Mouse (Mus musculus) C2C12 (cell line): Measurements from ENCODE around the gene Tnni2. TPM values are rescaled to one million over a fixed set of nuclear protein-coding genes. Genes with fewer than 3 reads are reported as not detected.

Experiments
- H3K27me3 ChIP-seq: one replicate; pipeline ENCODE4 v1.6.1; 2011; ENCODE audit not compliant: control insufficient read depth, insufficient read depth, insufficient read length
- H3K36me3 ChIP-seq: one replicate; pipeline ENCODE4 v1.6.1; 2011; ENCODE audit not compliant: control insufficient read depth, insufficient read depth
- H3K4me3 ChIP-seq: one replicate; pipeline ENCODE4 v1.5.1; 2011; ENCODE audit warnings: mild to moderate bottlenecking, control low read depth; ENCODE audit not compliant: poor library complexity, insufficient read depth, severe bottlenecking
- H3K79me2 ChIP-seq: one replicate; pipeline ENCODE4 v1.6.1; 2011; ENCODE audit not compliant: control insufficient read depth, insufficient read depth
- H3K79me3 ChIP-seq: one replicate; pipeline ENCODE4 v1.6.1; 2011; ENCODE audit warnings: low read depth, control low read depth
- H3ac ChIP-seq: one replicate; pipeline ENCODE3; 2011; ENCODE audit warnings: low read depth; ENCODE audit not compliant: control insufficient read depth, insufficient read length
- CEBPB ChIP-seq: IDR thresholded peaks from one replicate; pipeline ENCODE4 v1.6.1; 2011; ENCODE audit warnings: low read depth, mild to moderate bottlenecking, control low read depth, moderate library complexity
- CTCF ChIP-seq: IDR thresholded peaks from one replicate; pipeline ENCODE4 v1.5.1; 2011; ENCODE audit not compliant: control insufficient read depth, insufficient read depth, insufficient read length
- FOSL1 ChIP-seq: IDR thresholded peaks from one replicate; pipeline ENCODE4 v1.8.0; 2011; ENCODE audit warnings: mild to moderate bottlenecking, low read length; ENCODE audit not compliant: poor library complexity, insufficient read depth, severe bottlenecking
- MAX ChIP-seq: IDR thresholded peaks from one replicate; pipeline ENCODE4 v1.6.1; 2011; ENCODE audit warnings: mild to moderate bottlenecking, control low read depth
- MYOD1 ChIP-seq: IDR thresholded peaks from one replicate; pipeline ENCODE4 v1.6.1; 2011; ENCODE audit warnings: low read depth; ENCODE audit not compliant: control insufficient read depth, insufficient read length
- MYOG ChIP-seq: IDR thresholded peaks from one replicate; pipeline ENCODE4 v1.6.1; 2011; ENCODE audit not compliant: control insufficient read depth, insufficient read length; ENCODE audit errors: extremely low read depth
- USF1 ChIP-seq: IDR thresholded peaks from one replicate; pipeline ENCODE4 v1.6.1; 2011; ENCODE audit warnings: low read depth, mild to moderate bottlenecking, control low read depth, moderate library complexity
- polyA plus RNA-seq: library from polyadenylated mRNA; unstranded; fragments of >200 nt; fragmentation: generic; extraction: Trizol; gene quantifications from one replicate; pipeline ENCODE4 v1.2.1, GENCODE M21; 2012; ENCODE audit warnings: missing spikeins

Tnni2 gene
- polyA plus RNA-seq, 1 experiment: 7.5 TPM

GRCm38 (mm10) chr7:142440657-142441114 is 922 bp upstream of the Tnni2 start:
- Histone ChIP-seq H3K79me3 (no peaks in the 10 kb centered on the region), H3K27me3 (no peaks in the 10 kb centered on the region), H3K79me2 (no peaks in the 10 kb centered on the region), H3K36me3 (no peaks in the 10 kb centered on the region), H3K4me3 (no peak overlapping the region), H3ac (no peak overlapping the region)
- TF ChIP-seq MAX (no peak), CTCF (peak; percentile 69)

GRCm38 (mm10) chr7:142442081-142442907 is 686 bp downstream of the Tnni2 start:
- H3K79me2 ChIP-seq: no peaks in the 10 kb centered on the region

DNA sequence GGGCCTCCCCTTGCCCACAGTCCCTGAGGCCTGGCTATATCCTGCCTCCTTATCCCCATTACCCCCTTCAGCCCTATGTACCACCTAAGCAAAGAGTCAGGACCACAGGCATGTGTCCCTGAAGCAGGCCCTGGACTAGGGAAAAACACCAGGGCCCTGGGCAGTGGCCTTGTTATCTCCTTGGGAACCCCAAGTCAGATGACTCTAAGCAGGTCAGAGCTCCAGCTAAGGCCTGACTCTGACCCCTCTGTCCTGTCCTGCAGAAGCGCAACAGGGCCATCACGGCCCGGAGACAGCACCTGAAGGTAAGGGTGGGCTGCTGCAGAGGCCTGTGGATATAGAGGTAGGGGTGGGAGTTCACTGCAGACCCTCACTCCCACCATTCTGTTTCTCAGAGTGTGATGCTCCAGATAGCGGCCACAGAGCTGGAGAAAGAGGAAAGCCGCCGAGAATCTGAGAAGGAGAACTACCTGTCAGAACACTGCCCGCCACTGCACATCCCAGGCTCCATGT is 1.4 kb downstream of the Tnni2 start:
- H3K79me2 ChIP-seq: no peaks in the 10 kb centered on the region
- H3K27me3 ChIP-seq: no peaks in the 10 kb centered on the region
- no peaks in the 10 kb centered on the region for H3K79me3 ChIP-seq
- no peak overlapping the region for H3ac ChIP-seq
- TF ChIP-seq FOSL1 (no peak), MYOD1 (no peak), CTCF (no peak), CEBPB (no peak), MYOG (no peak), MAX (no peak), USF1 (no peak)
- H3K4me3 ChIP-seq: no peak overlapping the region
- H3K36me3 ChIP-seq: no peaks in the 10 kb centered on the region

More at GRCm38 (mm10) chr7:142442081-142442907, 686 bp downstream of the Tnni2 start:
- Histone ChIP-seq H3K79me3 (no peaks in the 10 kb centered on the region), H3K36me3 (no peaks in the 10 kb centered on the region), H3K4me3 (no peak overlapping the region), H3K27me3 (no peaks in the 10 kb centered on the region), H3ac (no peak overlapping the region)
- TF ChIP-seq CEBPB (no peak), MYOD1 (peak; percentile 31), CTCF (no peak)

GRCm38 (mm10) chr7:142443474-142443873 is 1.9 kb downstream of the Tnni2 start:
- TF ChIP-seq CEBPB: no peak
- no peak for TF ChIP-seq USF1
- no peak for TF ChIP-seq CTCF
- TF ChIP-seq FOSL1: no peak
- TF ChIP-seq MYOG: no peak
- TF ChIP-seq MYOD1: no peak
- TF ChIP-seq MAX: no peak
- H3K79me2 ChIP-seq: no peaks in the 10 kb centered on the region
- H3K36me3 ChIP-seq: no peaks in the 10 kb centered on the region
- no peak overlapping the region for H3ac ChIP-seq
- no peak overlapping the region for H3K4me3 ChIP-seq
- H3K79me3 ChIP-seq: no peaks in the 10 kb centered on the region
- H3K27me3 ChIP-seq: no peaks in the 10 kb centered on the region

GRCm38 (mm10) chr7:142444171-142444570 is 2.6 kb downstream of the Tnni2 start:
- no peak overlapping the region for H3K4me3 ChIP-seq
- H3ac ChIP-seq: no peak overlapping the region
- no peaks in the 10 kb centered on the region for H3K79me3 ChIP-seq
- no peaks in the 10 kb centered on the region for H3K36me3 ChIP-seq
- H3K79me2 ChIP-seq: no peaks in the 10 kb centered on the region
- TF ChIP-seq CEBPB: no peak
- no peak for TF ChIP-seq USF1
- TF ChIP-seq CTCF: no peak
- TF ChIP-seq MYOG: no peak
- no peak for TF ChIP-seq MAX
- TF ChIP-seq FOSL1: no peak
- TF ChIP-seq MYOD1: no peak
- H3K27me3 ChIP-seq: no peaks in the 10 kb centered on the region

DNA sequence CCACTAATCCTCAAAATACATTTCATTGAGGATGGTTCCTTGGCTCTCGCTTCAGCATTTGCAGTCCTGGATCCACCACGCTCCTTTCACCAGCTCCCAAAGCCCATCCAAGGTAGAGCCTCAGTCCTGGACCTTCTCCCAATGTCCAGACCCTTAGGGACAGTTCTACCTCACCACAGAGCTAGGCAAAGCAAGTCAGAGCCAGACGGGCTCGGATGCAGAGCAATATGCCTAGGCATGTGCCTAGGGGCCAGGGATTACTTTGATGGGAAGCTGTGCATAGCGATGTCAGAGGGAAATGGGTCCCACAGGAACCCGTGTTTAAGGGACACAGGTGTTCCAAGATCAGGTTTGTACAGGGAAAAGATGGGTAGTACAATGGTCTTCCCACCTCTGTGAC is 3.7 kb downstream of the Tnni2 start:
- no peaks in the 10 kb centered on the region for H3K79me2 ChIP-seq
- H3K4me3 ChIP-seq: no peak overlapping the region
- H3ac ChIP-seq: no peak overlapping the region
- no peaks in the 10 kb centered on the region for H3K79me3 ChIP-seq
- no peak for TF ChIP-seq MAX
- no peak for TF ChIP-seq USF1
- no peak for TF ChIP-seq FOSL1
- TF ChIP-seq CEBPB: no peak
- no peak for TF ChIP-seq MYOD1
- no peak for TF ChIP-seq CTCF
- no peak for TF ChIP-seq MYOG
- no peaks in the 10 kb centered on the region for H3K27me3 ChIP-seq
- H3K36me3 ChIP-seq: no peaks in the 10 kb centered on the region
